Mouse (Mus musculus): ENCODE results near the gene Pyroxd2.
"Not testable (repeated sequence)": the region's sequence is repeated elsewhere in the genome, so short reads cannot be mapped to it uniquely, and the experiment has no call there.

DNA sequence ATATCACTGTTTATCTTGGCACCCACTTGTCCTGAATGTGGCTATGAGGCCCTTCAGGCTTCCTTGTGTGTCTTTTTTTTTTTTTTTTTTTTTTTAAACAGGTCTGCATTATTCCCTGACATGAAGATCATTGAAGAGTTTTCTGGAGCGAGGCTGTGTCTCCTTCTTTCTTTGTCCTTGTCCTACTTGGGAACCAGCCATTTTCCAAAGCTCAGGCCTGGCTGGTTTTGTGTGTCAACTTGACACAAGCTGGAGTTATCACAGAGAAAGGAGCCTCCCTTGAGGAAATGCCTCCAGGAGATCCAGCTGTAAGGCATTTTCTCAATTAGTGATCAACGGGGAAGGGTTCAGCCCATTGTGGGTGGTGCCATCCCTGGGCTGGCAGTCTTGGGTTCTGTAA is 69.8 kb downstream of the Pyroxd2 start:
- not testable (repeated sequence) for TF ChIP-seq CTCF (conservative IDR thresholded peaks at IDR 0.05; ENCODE audit: insufficient read depth, insufficient read length, low read depth, low read length); POLR2A (IDR thresholded peaks at IDR 0.05; ENCODE audit: low read depth, low read length)
